In the genomic region with DNA sequence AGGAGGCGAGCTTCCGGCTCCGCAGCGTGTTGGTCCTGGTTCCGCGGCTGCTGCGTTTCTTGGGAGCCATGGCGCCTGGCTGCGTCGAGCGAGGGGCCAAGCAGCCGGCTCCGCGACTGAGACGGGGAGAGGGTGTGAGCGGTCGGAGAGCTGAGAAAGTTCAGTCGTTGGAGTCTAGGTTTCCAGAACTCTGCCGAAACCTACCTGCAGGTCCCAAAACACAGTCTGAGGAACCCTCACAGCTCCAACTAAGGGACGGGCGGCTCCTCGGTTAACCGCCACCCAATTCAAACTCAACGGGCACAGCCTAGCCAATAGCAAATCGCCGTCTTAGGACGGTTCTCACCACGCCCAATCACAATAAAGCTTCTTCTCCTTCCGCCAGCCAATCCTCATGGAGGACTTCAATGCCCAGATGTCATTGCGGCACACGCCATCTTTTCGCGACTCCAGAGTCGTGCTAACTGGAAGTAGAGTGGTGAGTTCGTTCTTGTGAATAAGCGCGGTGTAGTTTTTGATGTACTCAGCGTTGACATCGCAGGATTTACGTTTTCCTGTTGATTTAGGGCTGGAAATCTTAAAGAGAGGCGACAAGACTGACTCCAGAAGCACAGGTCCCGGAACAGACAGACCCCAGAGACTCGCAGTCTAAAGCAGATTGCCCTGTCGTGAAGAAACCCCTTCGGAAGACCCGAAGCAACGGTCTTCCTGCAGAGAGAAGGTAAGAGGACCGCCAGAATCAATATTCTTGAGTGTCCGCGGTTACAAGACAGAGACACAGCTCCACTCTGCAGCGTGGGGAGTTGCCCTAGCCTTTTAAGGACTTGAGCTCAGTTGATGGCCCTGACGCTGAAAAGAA, we compare ENCODE assay signal across 8 mouse cellular contexts. TPM values are rescaled to one million over a fixed set of nuclear protein-coding genes. Genes with fewer than 3 reads are reported as not detected.
DNase-seq lines count a peak whose midpoint lies in the region; ATAC-seq and TF ChIP-seq lines count a peak whose summit lies in the region.

A gene (plus strand): TSS at position 436 of the 859 bp plus-strand sequence.

- in situ Hi-C loops in CH12.LX (cut with MboI; ENCODE audit: low pct_ligation_motif_present, low pct_unique_long_range_greater_than_20kb, low sequenced_read_pairs), result no loop called here

- TF ChIP-seq POLR2A in CH12.LX (IDR thresholded peaks at IDR 0.05; ENCODE audit: low read depth, low read length), result peak; percentile 78

- no peak for TF ChIP-seq CTCF in CH12.LX (conservative IDR thresholded peaks at IDR 0.05 in 1 of 2, IDR thresholded peaks at IDR 0.05 in 1 of 2; ENCODE audit: low read depth in 2 of 2, low read length in 2 of 2)

- peak within 1 kb of the TSS; percentile 92 to 100 (median 99) for H3K4me3 ChIP-seq in CH12.LX (replicated peaks in 1 of 3; ENCODE audit: low read depth in 2 of 3, low read length in 2 of 3, poor library complexity in 1 of 3)
- H3K4me3 ChIP-seq in forebrain, embryonic 11.5 days (ENCODE audit: low read depth, low read length), result peak within 1 kb of the TSS; percentile 93
- H3K4me3 ChIP-seq in heart, embryonic 16.5 days (ENCODE audit: low read length), result peak within 1 kb of the TSS; percentile 85
- peak within 1 kb of the TSS; percentile 91 for H3K4me3 ChIP-seq in liver, embryonic 15.5 days (replicated peaks)
- peak within 1 kb of the TSS; percentile 80 for H3K4me3 ChIP-seq in neural tube, embryonic 12.5 days

- peak within 1 kb of the TSS; percentile 91 for H3K4me2 ChIP-seq in CH12.LX (ENCODE audit: insufficient read depth, low read depth, poor library complexity, severe bottlenecking)
- H3K4me2 ChIP-seq in forebrain, embryonic 11.5 days (ENCODE audit: low read depth, low read length, severe bottlenecking), result peak within 1 kb of the TSS; percentile 79
- H3K4me2 ChIP-seq in heart, embryonic 16.5 days (ENCODE audit: low read depth, low read length), result peak within 1 kb of the TSS; percentile 91
- H3K4me2 ChIP-seq in liver, embryonic 15.5 days, result peak within 1 kb of the TSS; percentile 80
- H3K4me2 ChIP-seq in neural tube, embryonic 12.5 days (replicated peaks), result peak within 1 kb of the TSS; percentile 90

- H3K27me3 ChIP-seq in CH12.LX (replicated peaks), result no peaks in the 10 kb centered on the region
- no peaks in the 10 kb centered on the region for H3K27me3 ChIP-seq in forebrain, embryonic 11.5 days (ENCODE audit: control insufficient read depth, insufficient read depth, low read length)
- no peaks in the 10 kb centered on the region for H3K27me3 ChIP-seq in heart, embryonic 16.5 days (ENCODE audit: control insufficient read depth, insufficient read depth, low read length)
- H3K27me3 ChIP-seq in liver, embryonic 15.5 days, result no peaks in the 10 kb centered on the region
- H3K27me3 ChIP-seq in neural tube, embryonic 12.5 days (replicated peaks), result no peaks in the 10 kb centered on the region

- WGBS in forebrain, embryonic 11.5 days, result under 1% methylated on average over 52 of the region's 52 CpGs
- WGBS in heart, embryonic 16.5 days, result under 1% methylated on average over 52 of the region's 52 CpGs
- WGBS in liver, embryonic 15.5 days (ENCODE audit: insufficient replicate concordance), result under 1% methylated on average over 52 of the region's 52 CpGs
- WGBS in neural tube, embryonic 12.5 days, result under 1% methylated on average over 52 of the region's 52 CpGs

- DNase-seq in CH12.LX (ENCODE audit: extremely low read depth), result peak; percentile 98
- DNase-seq in c-Kit-positive CD71-positive TER-119-negative erythroid progenitor cells, embryonic 14.5 days (ENCODE audit: low read depth), result peak; percentile 99
- peak; percentile 92 for DNase-seq in forebrain, embryonic 11.5 days (ENCODE audit: low spot score)
- peak; percentile 96 to 98 for DNase-seq in kidney, postnatal 36 days
- peak; percentile 98 for DNase-seq in telencephalon, adult 2 months (ENCODE audit: low read depth, low spot score)

- H3K4me1 ChIP-seq in CH12.LX (ENCODE audit: control insufficient read depth in 1 of 2, insufficient read depth in 2 of 2), result peaks cover 3 to 22% of the 10 kb centered on the region in 2 experiments; a peak in 2 of 4 replicates
- peaks cover 14% of the 10 kb centered on the region for H3K4me1 ChIP-seq in forebrain, embryonic 11.5 days (replicated peaks; ENCODE audit: control insufficient read depth, insufficient read depth, low read length)
- peaks cover 20% of the 10 kb centered on the region for H3K4me1 ChIP-seq in heart, embryonic 16.5 days (ENCODE audit: control insufficient read depth, insufficient read depth, low read length)
- peaks cover 25% of the 10 kb centered on the region for H3K4me1 ChIP-seq in liver, embryonic 15.5 days (replicated peaks)
- peaks cover 18% of the 10 kb centered on the region for H3K4me1 ChIP-seq in neural tube, embryonic 12.5 days

- H3K36me3 ChIP-seq in CH12.LX (replicated peaks in 1 of 2; ENCODE audit: control insufficient read depth in 1 of 2, insufficient read depth in 1 of 2, low read length in 1 of 2), result peaks cover 25 to 39% of the 10 kb centered on the region in 2 experiments
- no peaks in the 10 kb centered on the region; the same call in 1 of the 2 replicates for H3K36me3 ChIP-seq in forebrain, embryonic 11.5 days (ENCODE audit: control insufficient read depth, insufficient read depth, low read length)
- H3K36me3 ChIP-seq in heart, embryonic 16.5 days (ENCODE audit: control insufficient read depth, insufficient read depth), result peaks cover 17% of the 10 kb centered on the region
- H3K36me3 ChIP-seq in liver, embryonic 15.5 days (replicated peaks), result peaks cover 33% of the 10 kb centered on the region
- H3K36me3 ChIP-seq in neural tube, embryonic 12.5 days, result peaks cover 22% of the 10 kb centered on the region; the same call in 1 of the 2 replicates

- peak within 1 kb of the TSS; percentile 82 for H3K9ac ChIP-seq in CH12.LX (ENCODE audit: insufficient read depth, low read depth)
- H3K9ac ChIP-seq in forebrain, embryonic 11.5 days (ENCODE audit: low read length), result peak within 1 kb of the TSS; percentile 83
- peak within 1 kb of the TSS; percentile 86 for H3K9ac ChIP-seq in heart, embryonic 16.5 days (ENCODE audit: low read length)
- peak within 1 kb of the TSS; percentile 92 for H3K9ac ChIP-seq in liver, embryonic 15.5 days
- peak within 1 kb of the TSS; percentile 71 for H3K9ac ChIP-seq in neural tube, embryonic 12.5 days

- dilution Hi-C loops in CH12.LX (cut with MboI; ENCODE audit: extremely low pct_ligation_motif_present, extremely low pct_unique_long_range_greater_than_20kb, low sequenced_read_pairs), result no loop called here

- peak within 1 kb of the TSS; percentile 14; the same call in 1 of the 2 replicates for H3K27ac ChIP-seq in CH12.LX (ENCODE audit: insufficient read depth, low read depth)
- H3K27ac ChIP-seq in forebrain, embryonic 11.5 days (ENCODE audit: low read depth, low read length), result 0 out of 2 replicates have a peak within 1 kb of the TSS, but pooled peaks have one; percentile 4
- peak within 1 kb of the TSS; percentile 65 for H3K27ac ChIP-seq in heart, embryonic 16.5 days (ENCODE audit: low read length)
- peak within 1 kb of the TSS; percentile 84 for H3K27ac ChIP-seq in liver, embryonic 15.5 days (replicated peaks)
- H3K27ac ChIP-seq in neural tube, embryonic 12.5 days, result no peak within 1 kb of the TSS

- no peak for TF ChIP-seq EP300 in CH12.LX (IDR thresholded peaks at IDR 0.05; ENCODE audit: low read length)

- no peaks in the 10 kb centered on the region for H3K9me3 ChIP-seq in CH12.LX (replicated peaks; ENCODE audit: low read length)
- H3K9me3 ChIP-seq in forebrain, embryonic 11.5 days (ENCODE audit: control insufficient read depth, low read length), result no peaks in the 10 kb centered on the region
- H3K9me3 ChIP-seq in heart, embryonic 16.5 days (replicated peaks; ENCODE audit: control insufficient read depth, low read length), result no peaks in the 10 kb centered on the region
- no peaks in the 10 kb centered on the region for H3K9me3 ChIP-seq in liver, embryonic 15.5 days (replicated peaks)
- H3K9me3 ChIP-seq in neural tube, embryonic 12.5 days, result no peaks in the 10 kb centered on the region

- H3K79me2 ChIP-seq in CH12.LX (replicated peaks; ENCODE audit: control insufficient read depth, extremely low read depth, insufficient read depth, poor library complexity, severe bottlenecking), result peaks cover 32% of the 10 kb centered on the region

- TF ChIP-seq RAD21 in CH12.LX (IDR thresholded peaks at IDR 0.05; ENCODE audit: low read depth, low read length), result no peak

- ATAC-seq in forebrain, embryonic 11.5 days (replicated peaks; ENCODE audit: low FRiP score), result peak; percentile 99
- ATAC-seq in heart, embryonic 16.5 days (replicated peaks; ENCODE audit: extremely low read depth, insufficient read depth, low FRiP score), result peak; percentile 99
- peak; percentile 99 for ATAC-seq in liver, embryonic 15.5 days (ENCODE audit: insufficient read depth)
- ATAC-seq in neural tube, embryonic 12.5 days (ENCODE audit: low FRiP score, low read depth), result peak; percentile 99

TF ChIP-seq in CH12.LX, 34 proteins besides CTCF, POLR2A, EP300 and RAD21 (continues in another document):
- no peak for TF ChIP-seq ZC3H11A (IDR thresholded peaks at IDR 0.05; ENCODE audit: low read depth, low read length)
- peak; percentile 80 for TF ChIP-seq ELF1 (IDR thresholded peaks at IDR 0.05; ENCODE audit: low read depth, low read length)
- TF ChIP-seq BHLHE40 (IDR thresholded peaks at IDR 0.05; ENCODE audit: low read depth, low read length), result no peak; the same call in 1 of the 2 replicates
- TF ChIP-seq KAT2A (IDR thresholded peaks at IDR 0.05; ENCODE audit: insufficient replicate concordance, low read length), result peak; percentile 99
- TF ChIP-seq ZMIZ1 (IDR thresholded peaks at IDR 0.05; ENCODE audit: low read depth, low read length), result peak; percentile 84
- peak; percentile 67; the same call in 1 of the 2 replicates for TF ChIP-seq GABPA (IDR thresholded peaks at IDR 0.05; ENCODE audit: insufficient replicate concordance, low read depth, low read length)
- TF ChIP-seq CHD1 (IDR thresholded peaks at IDR 0.05; ENCODE audit: low read depth, low read length), result no peak
- TF ChIP-seq UBTF (IDR thresholded peaks at IDR 0.05; ENCODE audit: low read depth, low read length), result no peak
- TF ChIP-seq CHD2 (IDR thresholded peaks at IDR 0.05; ENCODE audit: low read length), result peak; percentile 98
- peak; percentile 74 for TF ChIP-seq TBP (conservative IDR thresholded peaks at IDR 0.05; ENCODE audit: low read depth, low read length)
- TF ChIP-seq TCF12 (IDR thresholded peaks at IDR 0.05; ENCODE audit: low read depth, low read length), result peak; percentile 66; the same call in 1 of the 2 replicates
- peak; percentile 56; the same call in 1 of the 2 replicates for TF ChIP-seq NRF1 (IDR thresholded peaks at IDR 0.05; ENCODE audit: low read depth, low read length)

RNA-seq across cellular contexts. Expression of the gene that starts here (rescaled TPM):
- total RNA-seq in CH12.LX (2012; rRNA removed) (12.3 and 14.5 TPM in 2 replicates), CH12.LX (2014; rRNA removed) (10.7 and 14.8 TPM in 2 replicates)
- polyA plus RNA-seq in CH12.LX (2012; ENCODE audit: insufficient read length, low read depth), result 15.3 and 15.9 TPM in 2 replicates
- 5.9 and 6.1 TPM in 2 replicates for polyA plus RNA-seq in forebrain, embryonic 11.5 days (2014; fragmentation: Nextera tagmentation; extraction: Ambion mirVana)
- polyA plus RNA-seq in heart, embryonic 16.5 days (2015; fragmentation: Nextera tagmentation; extraction: Ambion mirVana), result 8.8 and 10.3 TPM in 2 replicates
- 5.2 TPM in 2 replicates for polyA plus RNA-seq in liver, embryonic 15.5 days (2015; fragmentation: Nextera tagmentation; extraction: Ambion mirVana)
- polyA plus RNA-seq in neural tube, embryonic 12.5 days (2016; fragmentation: Nextera tagmentation; extraction: Ambion mirVana), result 16.5 and 18.6 TPM in 2 replicates
